Mouse (Mus musculus) cerebellum, adult 2 months (tissue): ENCODE measurements around the gene Ccl28.

ENCODE experiments used
- CTCF ChIP-seq: fragments of 200-500 bp; IDR thresholded peaks from 2 replicates; pipeline ENCODE4 v1.5.1; 2011; ENCODE audit warnings: low read depth, mild to moderate bottlenecking, control low read depth, low read length, moderate library complexity, borderline replicate concordance; ENCODE audit not compliant: insufficient read depth
- POLR2A ChIP-seq: fragments of 200-500 bp; IDR thresholded peaks from 2 replicates; pipeline ENCODE4 v1.6.1; 2011; ENCODE audit warnings: low read length, control low read depth, borderline replicate concordance; ENCODE audit not compliant: insufficient read depth

- TF ChIP-seq POLR2A = no peak
- no peak for TF ChIP-seq CTCF
Measured at GRCm38 (mm10) chr13:119619735-119620134, 3.9 kb upstream of the Ccl28 start.
